Mouse (Mus musculus) cerebellum, adult 2 months (tissue): ENCODE data around the gene Grik2.

Source experiments
- CTCF ChIP-seq: fragments of 200-500 bp; IDR thresholded peaks from 2 replicates; pipeline ENCODE4 v1.5.1; 2011; ENCODE audit warnings: low read depth, mild to moderate bottlenecking, control low read depth, low read length, moderate library complexity, borderline replicate concordance; ENCODE audit not compliant: insufficient read depth
- POLR2A ChIP-seq: fragments of 200-500 bp; IDR thresholded peaks from 2 replicates; pipeline ENCODE4 v1.6.1; 2011; ENCODE audit warnings: low read length, control low read depth, borderline replicate concordance; ENCODE audit not compliant: insufficient read depth

- TF ChIP-seq POLR2A (no peak), CTCF (no peak)
These were observed 6.5 kb downstream of the Grik2 start for GRCm38 (mm10) chr10:49782061-49782460.
